Mouse (Mus musculus) E14TG2a.4 (cell line): Measurements from ENCODE around the gene Ccm2l.

Source experiments
- CTCF ChIP-seq: conservative IDR thresholded peaks from 2 replicates; pipeline ENCODE4 v1.5.1; 2014; ENCODE audit warnings: low read length
- NANOG ChIP-seq: IDR thresholded peaks from 2 replicates; pipeline ENCODE4 v1.6.1; 2014; ENCODE audit warnings: borderline replicate concordance, low read length, mixed read lengths
- POU5F1 ChIP-seq: IDR thresholded peaks from 2 replicates; pipeline ENCODE4 v1.6.1; 2014; ENCODE audit warnings: low read length, borderline replicate concordance

DNA sequence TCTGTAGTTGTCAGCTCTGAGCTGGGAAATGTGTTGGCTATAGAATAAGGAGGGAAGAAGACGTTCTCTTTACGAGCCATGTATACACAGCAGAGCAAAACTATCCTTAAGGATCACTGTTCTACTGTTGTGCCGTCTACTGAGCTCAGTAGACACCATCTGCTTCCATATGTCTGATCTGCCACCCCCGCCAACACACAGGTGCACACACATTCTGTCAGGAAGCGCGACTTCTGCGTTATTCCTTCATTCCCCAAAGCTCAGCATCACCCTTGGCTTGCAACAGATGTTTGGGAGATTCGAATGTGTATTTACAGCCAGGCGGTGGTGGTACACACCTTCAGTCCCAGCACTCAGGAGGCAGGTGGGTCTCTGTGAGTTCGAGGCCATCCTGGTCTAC lies 21.3 kb downstream of the Ccm2l start:
- TF ChIP-seq CTCF, result no peak
- TF ChIP-seq POU5F1, result no peak
- TF ChIP-seq NANOG, result no peak
